Mouse (Mus musculus) limb, embryonic 10.5 days (tissue): ENCODE measurements around the gene Gimap5. TPM values are rescaled to one million over a fixed set of nuclear protein-coding genes. Genes with fewer than 3 reads are reported as not detected.

Source experiments
- DNase-seq: peaks from one replicate; pipeline ENCODE4 v3.0.0-alpha.2; 2017; ENCODE audit warnings: low spot score
- H3K27ac ChIP-seq: fragments of 300-500 bp; sonication (generic); 2 replicates; pipeline ENCODE4 v1.5.1; 2016; ENCODE audit warnings: mild to moderate bottlenecking
- H3K27me3 ChIP-seq: fragments of 300-500 bp; sonication (generic); 2 replicates; pipeline ENCODE4 v1.6.1; 2016; ENCODE audit warnings: low read depth, mild to moderate bottlenecking; ENCODE audit not compliant: poor library complexity, severe bottlenecking
- H3K36me3 ChIP-seq: fragments of 300-500 bp; sonication (generic); 2 replicates; pipeline ENCODE4 v1.6.1; 2016; ENCODE audit warnings: mild to moderate bottlenecking, moderate library complexity
- H3K4me1 ChIP-seq: fragments of 300-500 bp; sonication (generic); 2 replicates; pipeline ENCODE4 v1.6.1; 2016
- H3K4me3 ChIP-seq: fragments of 300-500 bp; sonication (generic); 2 replicates; pipeline ENCODE4 v1.5.1; 2016; ENCODE audit warnings: mild to moderate bottlenecking, moderate library complexity
- H3K9me3 ChIP-seq: fragments of 300-500 bp; sonication (generic); replicated peaks from 2 replicates; pipeline ENCODE4 v1.6.1; 2016; ENCODE audit warnings: mild to moderate bottlenecking
- WGBS: fragments of 180-500 bp; shearing (Covaris S2); methylation state at CpG from one replicate; pipeline ENCODE4 v1.1.7; 2016; 5-methylcytosine and 5-hydroxymethylcytosine counted together
- polyA plus RNA-seq: library from polyadenylated mRNA; unstranded; fragments of >200 nt; fragmentation: Nextera tagmentation; extraction: Ambion mirVana; gene quantifications from 2 replicates; pipeline ENCODE4 v1.2.1, GENCODE M21; 2016

The Gimap5 gene
- polyA plus RNA-seq, 1 experiment from 2014 or later = 1.3 TPM

DNA sequence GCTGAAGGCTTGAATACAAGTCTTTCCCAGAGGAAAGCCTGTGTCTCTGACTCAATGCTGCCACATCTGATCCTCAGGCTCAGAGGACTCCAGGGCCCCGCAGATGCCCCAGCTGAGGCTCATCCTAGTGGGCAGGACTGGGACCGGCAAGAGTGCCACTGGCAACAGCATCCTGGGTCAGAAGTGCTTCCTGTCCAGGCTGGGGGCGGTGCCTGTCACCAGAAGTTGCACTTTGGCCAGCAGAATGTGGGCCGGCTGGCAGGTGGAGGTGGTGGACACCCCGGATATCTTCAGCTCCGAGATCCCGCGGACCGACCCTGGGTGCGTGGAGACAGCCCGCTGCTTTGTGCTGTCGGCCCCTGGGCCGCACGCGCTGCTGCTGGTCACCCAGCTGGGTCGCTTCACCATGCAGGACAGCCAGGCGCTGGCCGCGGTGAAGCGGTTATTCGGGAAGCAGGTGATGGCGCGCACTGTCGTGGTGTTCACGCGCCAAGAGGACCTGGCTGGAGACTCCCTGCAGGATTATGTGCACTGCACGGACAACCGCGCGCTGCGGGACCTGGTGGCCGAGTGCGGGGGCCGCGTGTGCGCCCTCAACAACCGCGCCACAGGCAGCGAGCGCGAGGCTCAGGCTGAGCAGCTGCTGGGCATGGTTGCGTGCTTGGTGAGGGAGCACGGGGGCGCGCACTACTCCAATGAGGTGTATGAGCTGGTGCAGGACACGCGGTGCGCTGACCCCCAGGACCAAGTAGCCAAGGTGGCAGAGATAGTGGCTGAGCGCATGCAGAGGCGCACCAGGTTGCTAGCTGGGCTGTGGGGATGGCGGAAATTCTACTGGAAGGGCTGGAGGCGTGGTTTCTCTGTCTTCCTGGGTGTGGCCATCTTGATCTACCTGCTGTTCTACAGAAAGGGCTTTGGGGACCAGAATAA lies 3.3 kb upstream of the Gimap5 start:
- 1% methylated on average over 52 of the region's 52 CpGs for WGBS
- Histone ChIP-seq H3K4me3 (peak overlapping the region; percentile 58), H3K27me3 (peaks cover 53% of the 10 kb centered on the region), H3K4me1 (peaks cover 23% of the 10 kb centered on the region), H3K36me3 (no peaks in the 10 kb centered on the region), H3K27ac (peak overlapping the region; percentile 33; the same call in 1 of the 2 replicates), H3K9me3 (no peaks in the 10 kb centered on the region)
- peak; percentile 44 for DNase-seq

DNA sequence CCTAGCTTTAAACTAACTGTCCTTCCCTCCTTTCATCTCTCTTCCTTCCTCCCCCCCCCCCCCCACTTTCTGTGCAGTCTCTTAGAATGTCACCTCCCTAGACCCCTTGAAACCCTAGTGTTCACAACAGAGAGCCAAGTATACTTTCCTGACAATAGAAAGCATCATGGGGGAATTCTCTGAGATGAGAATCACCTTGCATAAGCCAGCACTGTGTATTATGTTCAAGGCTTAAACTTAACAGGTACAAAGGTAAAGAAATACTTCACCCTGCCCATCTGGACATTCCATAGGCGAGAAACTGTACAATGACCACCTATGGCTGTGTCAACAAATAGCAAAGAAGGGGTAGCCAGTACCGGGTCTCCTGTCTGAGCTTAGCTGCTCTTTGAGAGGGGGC lies 507 bp upstream of the Gimap5 start:
- Histone ChIP-seq H3K4me3 (no peak overlapping the region), H3K4me1 (peaks cover 23% of the 10 kb centered on the region), H3K36me3 (no peaks in the 10 kb centered on the region), H3K27me3 (peaks cover 48% of the 10 kb centered on the region), H3K9me3 (no peaks in the 10 kb centered on the region), H3K27ac (no peak overlapping the region)
- WGBS = 75% methylated on average over 2 of the region's 2 CpGs
- no peak for DNase-seq

DNA sequence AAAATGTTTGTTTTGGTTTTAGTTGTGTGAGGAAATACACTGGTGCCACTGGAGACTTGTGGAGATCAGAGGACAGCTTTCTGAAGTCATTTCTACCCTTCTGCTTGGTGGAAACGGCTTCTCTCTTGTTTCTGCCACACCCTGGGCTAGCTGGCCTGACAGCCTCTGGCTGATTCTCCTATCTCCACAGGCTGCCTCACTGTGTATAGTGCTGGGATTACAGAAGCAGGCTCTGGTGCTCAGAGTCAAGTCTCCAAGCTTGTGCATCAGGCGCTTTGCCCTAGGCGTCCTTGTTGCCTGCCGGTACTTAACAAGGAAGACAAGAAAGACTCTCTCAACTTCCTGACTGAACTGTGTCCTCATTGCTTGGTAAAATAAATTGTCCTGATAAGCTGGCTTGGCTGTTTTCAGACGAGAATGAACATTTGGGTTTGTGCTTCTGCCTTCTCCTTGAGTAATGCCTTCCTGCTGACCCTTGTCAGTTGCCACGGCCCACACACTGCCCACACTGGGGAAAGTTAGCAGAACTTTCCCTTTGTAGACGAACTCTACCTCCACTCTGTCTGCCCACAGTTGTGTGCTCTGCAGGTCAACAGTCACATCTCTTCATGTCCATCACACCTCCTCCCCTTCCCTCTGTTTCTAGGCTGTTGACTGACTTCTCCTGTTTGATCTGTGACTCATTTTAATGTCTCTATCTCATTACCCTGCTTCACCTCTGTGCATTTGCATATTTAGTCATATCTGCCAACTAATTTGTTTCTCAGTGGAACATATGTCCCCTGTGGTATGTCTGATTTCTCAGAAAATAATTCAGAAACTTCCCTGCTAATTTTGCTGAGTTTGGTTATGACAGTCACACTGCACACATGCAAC lies 1.3 kb downstream of the Gimap5 start:
- no peak for DNase-seq

DNA sequence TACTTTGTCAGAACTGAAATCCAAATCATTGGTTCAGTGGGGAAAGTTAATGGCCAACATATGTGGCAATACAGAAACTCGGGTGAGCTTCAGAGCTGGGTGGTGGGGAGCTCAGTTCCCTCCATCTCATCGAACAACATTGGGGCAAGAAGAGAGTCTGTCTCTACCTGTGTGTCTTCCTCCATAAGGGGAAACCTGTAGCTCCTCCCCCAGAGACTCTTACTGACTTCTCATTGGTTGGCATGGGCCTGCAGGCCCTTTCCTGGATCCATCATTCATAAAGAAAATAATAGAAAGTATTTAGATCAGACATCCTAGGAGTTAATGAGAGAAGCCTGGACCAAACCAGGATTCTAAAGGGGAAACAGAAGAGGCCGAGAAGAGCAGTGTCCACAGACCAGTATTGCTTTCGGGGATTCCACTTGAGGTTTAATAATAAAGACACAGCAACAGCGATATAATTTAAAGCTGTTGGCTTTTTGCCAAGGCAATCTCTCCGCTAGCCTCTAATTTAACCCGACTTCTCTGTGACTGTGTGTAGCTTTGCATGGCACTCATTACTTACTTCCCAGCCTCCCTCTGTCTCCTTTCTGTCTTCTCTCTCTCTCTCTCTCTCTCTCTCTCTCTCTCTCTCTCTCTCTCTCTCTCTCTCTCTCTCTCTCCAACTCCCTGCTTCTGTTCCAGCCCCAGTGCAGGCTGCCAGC lies 17.7 kb downstream of the Gimap5 start:
- H3K36me3 ChIP-seq = no peaks in the 10 kb centered on the region
- H3K4me1 ChIP-seq = no peaks in the 10 kb centered on the region
- H3K4me3 ChIP-seq = no peak overlapping the region
- no peaks in the 10 kb centered on the region for H3K9me3 ChIP-seq
- H3K27ac ChIP-seq = no peak overlapping the region
- 91% methylated on average over 7 of the region's 7 CpGs for WGBS
- DNase-seq = no peak
- no peaks in the 10 kb centered on the region for H3K27me3 ChIP-seq

More for the DNA sequence above, 1.3 kb downstream of the Gimap5 start:
- peaks cover 15% of the 10 kb centered on the region for H3K4me1 ChIP-seq
- no peak overlapping the region for H3K27ac ChIP-seq
- no peaks in the 10 kb centered on the region for H3K36me3 ChIP-seq
- H3K27me3 ChIP-seq = peaks cover 30% of the 10 kb centered on the region
- no peaks in the 10 kb centered on the region for H3K9me3 ChIP-seq
- 62% methylated on average over 7 of the region's 7 CpGs for WGBS
- no peak overlapping the region for H3K4me3 ChIP-seq

DNA sequence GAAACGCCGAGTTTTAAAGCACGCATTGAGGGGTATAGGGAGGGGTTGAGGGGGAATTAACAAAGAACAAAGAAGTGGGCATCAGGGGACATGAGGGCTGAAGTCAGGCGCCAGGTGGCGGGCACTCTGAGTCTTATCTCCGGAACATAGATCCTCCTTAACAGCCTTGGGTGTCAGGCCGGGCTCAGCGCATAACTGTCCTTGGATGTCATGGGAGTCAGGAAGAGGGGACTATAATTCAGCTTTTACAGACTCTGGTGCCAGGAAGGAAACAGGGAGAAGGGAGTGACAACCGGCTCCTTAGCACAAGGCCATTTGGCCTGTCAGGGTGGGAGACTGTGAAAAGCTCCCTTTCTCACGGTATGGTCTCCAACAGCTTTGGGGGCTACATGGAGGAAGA lies 18.5 kb downstream of the Gimap5 start:
- Histone ChIP-seq H3K9me3 (no peaks in the 10 kb centered on the region), H3K36me3 (no peaks in the 10 kb centered on the region), H3K4me3 (no peak overlapping the region), H3K27me3 (no peaks in the 10 kb centered on the region), H3K27ac (no peak overlapping the region), H3K4me1 (no peaks in the 10 kb centered on the region)
- DNase-seq = no peak
- 95% methylated on average over 10 of the region's 10 CpGs for WGBS

DNA sequence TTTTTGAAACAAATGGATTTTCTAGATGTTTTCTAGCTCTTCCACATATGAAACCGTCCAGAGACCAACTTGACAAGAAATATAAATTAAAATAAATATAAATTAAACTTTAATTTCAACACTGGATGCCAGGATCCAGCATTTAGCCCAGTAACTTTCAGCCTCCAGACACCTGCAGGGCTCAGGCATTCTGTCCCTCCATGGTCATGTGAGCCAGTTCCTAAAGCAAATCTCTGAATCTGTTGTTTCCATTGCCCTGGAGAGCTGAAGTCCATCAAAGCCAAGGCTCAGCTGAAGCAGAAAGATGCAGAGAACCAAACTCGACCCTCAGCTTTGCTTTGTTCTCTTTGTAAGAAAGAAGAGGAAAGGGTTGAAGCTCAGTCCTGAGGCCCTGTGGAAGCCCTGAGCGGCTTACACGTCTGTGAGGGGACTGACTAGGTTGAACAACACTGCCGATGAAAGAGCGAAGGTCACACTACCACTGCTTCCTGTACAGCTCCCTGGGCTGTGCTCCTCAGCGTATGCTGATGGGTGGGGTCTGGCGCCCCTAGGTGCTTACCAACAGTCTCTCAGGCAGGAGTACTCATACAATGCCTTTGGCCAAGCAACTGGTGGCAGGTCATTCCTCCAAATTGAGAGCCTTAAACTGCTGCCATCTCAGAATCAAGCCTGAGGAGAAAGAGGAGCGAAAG lies 22.3 kb downstream of the Gimap5 start:
- DNase-seq = no peak
- WGBS = 81% methylated on average over 9 of the region's 9 CpGs

DNA sequence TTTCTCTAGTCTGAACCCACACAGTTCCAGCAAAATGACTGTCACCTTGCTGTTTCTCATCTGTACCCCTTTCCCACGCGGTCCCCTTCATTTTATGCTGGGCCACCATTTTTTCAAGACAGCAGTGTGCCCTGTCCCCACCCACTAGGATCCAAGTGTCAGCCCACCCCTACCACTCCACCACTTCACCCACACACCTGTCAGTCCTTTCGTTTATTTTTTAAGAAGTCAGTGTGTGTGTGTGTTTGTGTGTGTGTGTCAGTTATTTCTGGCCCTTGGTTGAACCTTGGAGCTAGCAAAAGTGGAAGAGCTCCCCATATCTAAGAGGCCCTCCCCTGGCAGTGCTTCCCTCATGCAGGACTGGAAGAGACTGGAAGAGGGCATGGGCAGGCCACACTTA lies 22.9 kb downstream of the Gimap5 start:
- 86% methylated on average over 3 of the region's 3 CpGs for WGBS
- Histone ChIP-seq H3K9me3 (no peaks in the 10 kb centered on the region), H3K4me3 (no peak overlapping the region), H3K27ac (no peak overlapping the region), H3K36me3 (no peaks in the 10 kb centered on the region), H3K4me1 (no peaks in the 10 kb centered on the region), H3K27me3 (no peaks in the 10 kb centered on the region)
- no peak for DNase-seq

More for the DNA sequence above, 22.3 kb downstream of the Gimap5 start:
- no peaks in the 10 kb centered on the region for H3K4me1 ChIP-seq
- no peaks in the 10 kb centered on the region for H3K36me3 ChIP-seq
- H3K27me3 ChIP-seq = no peaks in the 10 kb centered on the region
- no peak overlapping the region for H3K27ac ChIP-seq
- no peaks in the 10 kb centered on the region for H3K9me3 ChIP-seq
- H3K4me3 ChIP-seq = no peak overlapping the region

DNA sequence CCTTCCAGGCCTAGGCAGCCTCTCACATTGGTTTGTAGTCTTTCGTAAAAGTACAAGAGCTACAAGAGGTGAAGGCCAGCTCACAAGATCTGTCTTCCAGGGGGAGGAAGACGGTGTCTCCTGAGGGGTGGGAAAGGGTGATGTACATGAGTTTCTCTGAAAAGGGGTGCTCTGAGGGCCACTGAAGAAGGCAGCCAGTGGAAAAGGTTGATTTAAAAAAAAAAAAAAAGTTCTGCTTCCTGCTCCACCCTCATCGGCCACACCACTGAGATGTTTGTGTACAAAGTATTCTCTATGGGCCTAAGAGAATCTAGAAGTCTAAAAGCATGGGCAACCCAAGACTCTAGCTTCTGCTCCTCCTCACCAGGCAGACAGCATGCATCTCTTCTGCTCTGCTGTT lies 24.7 kb downstream of the Gimap5 start, which contains the start of gene Gimap3:
TSS of gene Gimap3 (minus strand) at position 156 of the 400 bp plus-strand sequence.
- H3K36me3 ChIP-seq = no peaks in the 10 kb centered on the region
- no peaks in the 10 kb centered on the region for H3K27me3 ChIP-seq
- WGBS = 94% methylated on average over 3 of the region's 3 CpGs
- H3K9me3 ChIP-seq = no peaks in the 10 kb centered on the region
- no peak for DNase-seq
- no peak within 1 kb of the TSS for H3K4me3 ChIP-seq
- no peaks in the 10 kb centered on the region for H3K4me1 ChIP-seq
- no peak within 1 kb of the TSS for H3K27ac ChIP-seq

DNA sequence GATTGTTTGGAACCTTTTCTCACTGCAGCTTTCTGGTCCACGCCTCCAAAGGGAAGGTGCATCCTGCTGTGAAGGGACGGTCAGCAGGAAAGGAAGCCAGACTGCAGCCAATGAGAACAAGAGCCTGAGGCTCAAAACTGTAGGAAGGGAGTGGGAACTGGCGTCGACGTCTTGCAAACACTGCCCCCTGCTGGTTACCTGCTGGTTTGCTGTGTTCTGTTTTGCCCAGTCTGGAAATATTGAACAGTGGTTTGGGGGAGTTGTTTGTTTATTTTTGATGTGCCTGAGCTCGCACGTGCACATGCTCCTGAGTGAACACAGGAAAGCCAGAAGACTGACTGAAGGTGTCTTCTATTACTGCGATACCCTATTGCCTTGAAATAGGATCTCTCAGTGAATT lies 26.0 kb downstream of the Gimap5 start:
- peak overlapping the region; percentile 30; the same call in 1 of the 2 replicates for H3K27ac ChIP-seq
- H3K9me3 ChIP-seq = no peaks in the 10 kb centered on the region
- no peak overlapping the region for H3K4me3 ChIP-seq
- H3K36me3 ChIP-seq = no peaks in the 10 kb centered on the region
- WGBS = 14% methylated on average over 8 of the region's 8 CpGs
- H3K4me1 ChIP-seq = no peaks in the 10 kb centered on the region
- peak; percentile 89 for DNase-seq
- no peaks in the 10 kb centered on the region for H3K27me3 ChIP-seq

DNA sequence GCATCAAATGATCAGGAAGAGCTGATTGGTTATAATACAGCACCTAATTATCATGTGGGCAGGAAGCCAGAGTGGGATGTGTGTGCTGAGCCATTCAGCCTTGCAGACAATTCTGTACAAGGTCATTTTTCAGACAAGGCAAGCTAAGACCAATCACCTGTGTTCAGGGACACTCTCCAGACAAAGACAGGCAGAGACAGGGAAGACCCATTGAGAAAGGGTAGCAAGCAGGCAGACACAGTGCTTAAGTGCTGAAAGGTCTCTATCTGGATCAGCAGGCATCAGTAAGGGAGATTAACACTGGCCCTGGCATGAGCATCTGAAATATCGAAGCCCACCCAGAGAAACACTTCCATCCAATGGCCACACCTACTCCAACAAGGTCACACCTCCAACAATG lies 38.4 kb downstream of the Gimap5 start:
- Histone ChIP-seq H3K4me3 (no peak overlapping the region), H3K27ac (no peak overlapping the region), H3K9me3 (no peaks in the 10 kb centered on the region), H3K27me3 (no peaks in the 10 kb centered on the region), H3K36me3 (no peaks in the 10 kb centered on the region), H3K4me1 (no peaks in the 10 kb centered on the region)
- 92% methylated on average over 1 of the region's 1 CpGs for WGBS
- DNase-seq = no peak

DNA sequence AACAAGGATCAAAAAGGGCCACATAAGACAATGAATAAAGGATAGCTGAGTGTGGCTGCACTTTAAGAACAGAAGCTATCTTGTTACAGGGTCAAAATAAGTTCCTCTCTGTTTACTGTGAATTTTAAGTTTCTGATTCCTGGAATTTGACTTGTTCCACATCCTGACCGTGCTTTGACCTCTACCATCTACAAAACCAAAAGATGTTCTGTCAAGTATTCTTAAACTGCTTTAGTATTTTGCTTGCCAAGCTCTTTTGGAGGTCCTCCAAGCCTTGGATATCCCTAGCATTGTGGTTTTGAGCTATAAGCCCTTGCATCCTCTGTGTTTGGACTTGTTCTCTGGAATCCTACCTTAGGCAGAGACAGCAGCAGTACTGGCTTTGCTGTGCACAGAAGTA lies 39.2 kb downstream of the Gimap5 start:
- Histone ChIP-seq H3K4me1 (no peaks in the 10 kb centered on the region), H3K9me3 (no peaks in the 10 kb centered on the region), H3K27me3 (no peaks in the 10 kb centered on the region), H3K36me3 (no peaks in the 10 kb centered on the region), H3K4me3 (no peak overlapping the region), H3K27ac (no peak overlapping the region)
- no peak for DNase-seq
- WGBS = 85% methylated on average over 1 of the region's 1 CpGs

DNA sequence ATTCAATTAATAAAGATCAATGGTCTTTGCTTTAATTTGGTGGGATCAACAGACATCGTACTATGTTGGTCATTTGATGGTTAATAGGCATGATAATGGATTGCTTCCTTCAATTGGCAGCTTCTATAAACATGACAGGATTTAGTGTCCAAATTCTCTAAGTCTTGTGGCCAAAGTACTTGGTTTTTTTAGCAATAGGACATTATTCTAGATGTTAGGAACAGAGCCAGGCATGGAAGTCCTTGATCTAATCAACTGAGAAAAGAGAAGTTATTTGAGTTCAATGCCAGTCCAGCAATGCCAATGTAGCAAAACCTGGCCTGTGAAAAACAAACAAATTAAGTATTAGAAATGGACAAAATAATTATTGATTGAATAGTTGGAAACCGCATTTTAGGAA lies 39.6 kb downstream of the Gimap5 start:
- Histone ChIP-seq H3K36me3 (no peaks in the 10 kb centered on the region), H3K27ac (no peak overlapping the region), H3K4me1 (no peaks in the 10 kb centered on the region), H3K4me3 (no peak overlapping the region), H3K27me3 (no peaks in the 10 kb centered on the region), H3K9me3 (no peaks in the 10 kb centered on the region)
- WGBS = 84% methylated on average over 2 of the region's 2 CpGs
- DNase-seq = no peak
